Mouse (Mus musculus) ES-Bruce4 (cell line): ENCODE measurements around the gene Pias1.

ENCODE experiments used
- CTCF ChIP-seq: IDR thresholded peaks from one replicate; pipeline ENCODE4 v1.8.1; 2011; ENCODE audit warnings: low read depth, low read length
- EP300 ChIP-seq: IDR thresholded peaks from 2 replicates; pipeline ENCODE4 v1.6.1; 2011; ENCODE audit warnings: low read depth, low read length; ENCODE audit not compliant: insufficient read depth
- POLR2A ChIP-seq: IDR thresholded peaks from one replicate; pipeline ENCODE4 v1.8.1; 2011; ENCODE audit warnings: low read length; ENCODE audit not compliant: insufficient read depth

- TF ChIP-seq CTCF = no peak
- no peak for TF ChIP-seq EP300
- TF ChIP-seq POLR2A = no peak
These were observed 17.4 kb downstream of the Pias1 start for GRCm38 (mm10) chr9:62970345-62970744.
